Mouse (Mus musculus): Measurements from ENCODE around the gene Mael. TPM values are rescaled to one million over a fixed set of nuclear protein-coding genes. Genes with fewer than 3 reads are reported as not detected.

The Mael gene
- polyA plus RNA-seq, 1 experiment from 2014 or later = not detected

DNA sequence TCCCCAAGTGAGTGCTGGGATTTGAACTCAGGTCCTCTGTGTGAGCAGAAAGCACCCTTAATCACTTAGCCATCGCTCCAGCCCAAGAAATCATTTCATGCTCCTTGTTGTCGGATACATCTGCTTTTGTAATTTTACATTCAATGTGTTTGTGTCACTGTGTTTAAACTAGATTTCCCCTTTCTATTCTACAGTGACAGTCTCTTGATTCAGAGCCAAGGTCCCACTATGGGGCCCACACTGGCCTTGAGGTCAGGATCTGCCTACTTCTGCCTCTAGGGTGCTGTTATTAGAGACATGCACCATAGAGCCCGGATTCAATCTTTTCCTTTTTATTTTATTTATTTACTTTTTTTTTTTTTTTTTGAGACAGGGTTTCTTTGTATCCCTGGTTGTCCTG lies 65.6 kb downstream of the Mael start:
- no peaks in the 10 kb centered on the region for H3K9me3 ChIP-seq (ENCODE audit: low read length)
- ATAC-seq = no peak
- no peaks in the 10 kb centered on the region for H3K27me3 ChIP-seq (replicated peaks; ENCODE audit: insufficient read depth, low read length)
- H3K4me3 ChIP-seq (ENCODE audit: low read depth, low read length) = no peak overlapping the region
- H3K4me1 ChIP-seq (ENCODE audit: insufficient read depth, low read depth, low read length) = no peaks in the 10 kb centered on the region
- 63% methylated on average over 3 of the region's 3 CpGs for WGBS
- no peak for DNase-seq (ENCODE audit: low spot score)
- no peak overlapping the region for H3K27ac ChIP-seq (ENCODE audit: low read length)
- TF ChIP-seq EP300 (IDR thresholded peaks at IDR 0.05) (no peak), CTCF (IDR thresholded peaks at IDR 0.05) (no peak)
- H3K4me2 ChIP-seq (replicated peaks; ENCODE audit: low read depth, low read length) = no peak overlapping the region
- H3K9ac ChIP-seq (replicated peaks; ENCODE audit: low read depth) = no peak overlapping the region
- H3K36me3 ChIP-seq (ENCODE audit: insufficient read depth, low read length) = no peaks in the 10 kb centered on the region

DNA sequence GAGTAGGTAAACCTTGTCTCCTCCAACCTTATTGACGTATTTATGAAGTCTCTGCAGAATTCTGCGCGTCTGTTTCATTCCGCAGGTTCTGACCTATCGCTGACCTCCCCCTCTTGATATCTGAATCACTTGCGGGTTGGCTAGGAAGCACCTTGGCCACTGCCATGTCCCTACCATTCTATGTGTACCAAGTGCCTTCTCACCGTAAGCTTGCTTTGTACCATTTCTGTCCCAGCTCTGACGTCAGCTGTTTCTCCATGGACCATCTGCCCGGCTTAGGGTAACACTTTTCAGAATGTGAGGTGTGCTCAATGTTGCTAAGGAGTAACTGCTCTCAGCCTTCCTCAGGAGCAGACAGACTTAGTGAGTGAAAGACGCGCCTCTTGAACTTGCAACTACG lies 67.7 kb downstream of the Mael start:
- Histone ChIP-seq H3K4me2 (replicated peaks; ENCODE audit: low read depth, low read length) (no peak overlapping the region), H3K9me3 (ENCODE audit: low read length) (no peaks in the 10 kb centered on the region), H3K9ac (replicated peaks; ENCODE audit: low read depth) (no peak overlapping the region), H3K27ac (ENCODE audit: low read length) (no peak overlapping the region), H3K36me3 (ENCODE audit: insufficient read depth, low read length) (no peaks in the 10 kb centered on the region), H3K27me3 (replicated peaks; ENCODE audit: insufficient read depth, low read length) (no peaks in the 10 kb centered on the region), H3K4me3 (ENCODE audit: low read depth, low read length) (no peak overlapping the region), H3K4me1 (ENCODE audit: insufficient read depth, low read depth, low read length) (no peaks in the 10 kb centered on the region)
- no peak for TF ChIP-seq EP300 (IDR thresholded peaks at IDR 0.05)
- no peak for TF ChIP-seq CTCF (IDR thresholded peaks at IDR 0.05)
- WGBS = 86% methylated on average over 12 of the region's 12 CpGs
- no peak for ATAC-seq
- no peak for DNase-seq (ENCODE audit: low spot score)

DNA sequence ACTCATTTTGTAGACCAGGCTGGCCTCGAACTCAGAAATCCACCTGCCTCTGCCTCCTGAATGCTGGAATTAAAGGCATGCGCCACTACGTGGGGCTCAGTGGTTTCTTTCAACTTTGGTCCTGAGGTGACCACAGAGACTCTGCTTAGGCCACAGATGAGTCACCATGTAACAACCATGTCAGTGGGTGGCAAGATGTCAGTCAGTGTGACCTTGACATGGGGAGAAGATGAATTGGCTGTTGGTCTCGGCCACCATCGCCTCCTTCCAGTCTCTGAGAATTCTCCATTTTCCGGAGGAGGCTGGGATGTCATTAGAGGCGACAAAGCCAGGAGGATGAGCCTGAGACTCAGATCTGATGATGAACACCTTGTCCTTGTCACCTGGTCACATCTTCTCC lies 68.8 kb downstream of the Mael start:
- Histone ChIP-seq H3K36me3 (ENCODE audit: insufficient read depth, low read length) (no peaks in the 10 kb centered on the region), H3K27me3 (replicated peaks; ENCODE audit: insufficient read depth, low read length) (no peaks in the 10 kb centered on the region), H3K4me1 (ENCODE audit: insufficient read depth, low read depth, low read length) (no peaks in the 10 kb centered on the region), H3K4me2 (replicated peaks; ENCODE audit: low read depth, low read length) (no peak overlapping the region), H3K27ac (ENCODE audit: low read length) (no peak overlapping the region), H3K9ac (replicated peaks; ENCODE audit: low read depth) (no peak overlapping the region), H3K4me3 (ENCODE audit: low read depth, low read length) (no peak overlapping the region), H3K9me3 (ENCODE audit: low read length) (no peaks in the 10 kb centered on the region)
- WGBS = 84% methylated on average over 7 of the region's 7 CpGs
- DNase-seq (ENCODE audit: low spot score) = no peak
- TF ChIP-seq CTCF (IDR thresholded peaks at IDR 0.05) (no peak), EP300 (IDR thresholded peaks at IDR 0.05) (no peak)
- ATAC-seq = no peak

DNA sequence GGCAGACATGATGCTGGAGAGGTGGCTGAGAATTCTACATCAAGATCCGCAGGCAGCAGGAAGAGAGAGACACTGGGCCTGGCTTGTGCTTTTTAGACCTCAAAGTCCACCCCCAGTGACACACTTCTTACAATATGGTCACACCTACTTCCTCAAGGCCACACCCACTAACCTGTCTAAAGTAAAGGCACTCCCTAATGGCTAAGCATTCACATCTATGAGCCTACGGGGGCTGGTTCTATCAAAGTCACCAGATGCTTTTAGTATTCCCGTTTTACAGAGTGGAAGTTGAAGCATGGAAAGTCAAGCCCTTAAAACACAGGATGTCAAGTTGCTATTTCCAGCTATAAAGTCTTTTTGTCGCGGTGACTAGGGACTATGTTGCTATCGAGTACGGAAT lies 70.5 kb downstream of the Mael start:
- Histone ChIP-seq H3K9me3 (ENCODE audit: low read length) (no peaks in the 10 kb centered on the region), H3K27ac (ENCODE audit: low read length) (no peak overlapping the region), H3K9ac (replicated peaks; ENCODE audit: low read depth) (no peak overlapping the region), H3K4me2 (replicated peaks; ENCODE audit: low read depth, low read length) (no peak overlapping the region), H3K4me1 (ENCODE audit: insufficient read depth, low read depth, low read length) (no peaks in the 10 kb centered on the region), H3K27me3 (replicated peaks; ENCODE audit: insufficient read depth, low read length) (no peaks in the 10 kb centered on the region), H3K36me3 (ENCODE audit: insufficient read depth, low read length) (no peaks in the 10 kb centered on the region), H3K4me3 (ENCODE audit: low read depth, low read length) (no peak overlapping the region)
- WGBS = 89% methylated on average over 7 of the region's 7 CpGs
- no peak for ATAC-seq
- TF ChIP-seq EP300 (IDR thresholded peaks at IDR 0.05) = no peak
- no peak for TF ChIP-seq CTCF (IDR thresholded peaks at IDR 0.05)
- DNase-seq (ENCODE audit: low spot score) = no peak

DNA sequence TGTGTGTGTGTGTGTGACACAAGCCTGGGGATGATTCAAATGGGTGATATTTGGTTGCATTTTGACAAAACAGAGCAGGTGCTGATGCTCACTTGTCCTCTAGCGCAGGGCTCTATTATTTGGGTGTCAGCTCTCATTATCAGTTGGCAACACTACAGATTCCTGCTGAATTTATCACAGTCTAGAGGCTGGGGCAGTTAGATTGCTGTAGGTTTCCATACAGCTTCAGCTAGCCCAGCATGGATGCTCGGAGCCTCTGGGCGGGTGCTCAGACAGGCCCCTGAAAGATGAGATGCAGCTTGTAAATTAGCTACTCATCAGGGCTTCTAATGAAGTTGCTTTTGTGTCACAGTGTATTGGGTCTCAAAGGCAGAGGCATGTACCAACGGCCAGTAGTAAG lies 71.1 kb downstream of the Mael start:
- no peak overlapping the region for H3K27ac ChIP-seq (ENCODE audit: low read length)
- no peaks in the 10 kb centered on the region for H3K9me3 ChIP-seq (ENCODE audit: low read length)
- no peak for TF ChIP-seq CTCF (IDR thresholded peaks at IDR 0.05)
- TF ChIP-seq EP300 (IDR thresholded peaks at IDR 0.05) = no peak
- no peak overlapping the region for H3K4me2 ChIP-seq (replicated peaks; ENCODE audit: low read depth, low read length)
- H3K27me3 ChIP-seq (replicated peaks; ENCODE audit: insufficient read depth, low read length) = no peaks in the 10 kb centered on the region
- no peak overlapping the region for H3K4me3 ChIP-seq (ENCODE audit: low read depth, low read length)
- DNase-seq (ENCODE audit: low spot score) (no peak), ATAC-seq (no peak)
- no peak overlapping the region for H3K9ac ChIP-seq (replicated peaks; ENCODE audit: low read depth)
- WGBS = 85% methylated on average over 4 of the region's 4 CpGs
- no peaks in the 10 kb centered on the region for H3K4me1 ChIP-seq (ENCODE audit: insufficient read depth, low read depth, low read length)
- H3K36me3 ChIP-seq (ENCODE audit: insufficient read depth, low read length) = no peaks in the 10 kb centered on the region

DNA sequence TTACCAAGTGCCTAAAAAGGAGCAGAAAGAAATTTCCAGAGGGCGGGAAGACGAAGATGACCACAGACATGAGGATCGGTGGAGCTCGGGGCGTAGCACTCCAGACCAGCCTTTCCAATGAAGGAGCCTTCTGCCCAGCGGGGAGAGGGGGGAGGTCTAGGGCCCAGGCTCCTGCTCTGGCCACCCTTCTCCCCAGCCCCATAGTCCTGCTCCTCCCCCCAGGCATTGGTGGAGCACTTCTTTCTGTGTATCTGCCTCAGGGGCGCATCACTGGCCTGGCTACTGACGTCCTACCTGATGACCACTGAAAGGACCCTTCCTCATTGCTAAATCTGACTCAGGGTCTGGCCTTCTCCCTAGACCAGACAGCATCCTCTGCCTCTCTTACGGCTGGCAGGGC lies 73.4 kb downstream of the Mael start:
- Histone ChIP-seq H3K4me3 (ENCODE audit: low read depth, low read length) (no peak overlapping the region), H3K4me2 (replicated peaks; ENCODE audit: low read depth, low read length) (no peak overlapping the region), H3K9ac (replicated peaks; ENCODE audit: low read depth) (no peak overlapping the region), H3K27me3 (replicated peaks; ENCODE audit: insufficient read depth, low read length) (0 out of 2 replicates have a peak, but pooled peaks cover 2% of the 10 kb centered on the region), H3K4me1 (ENCODE audit: insufficient read depth, low read depth, low read length) (no peaks in the 10 kb centered on the region), H3K27ac (ENCODE audit: low read length) (no peak overlapping the region), H3K9me3 (ENCODE audit: low read length) (no peaks in the 10 kb centered on the region), H3K36me3 (ENCODE audit: insufficient read depth, low read length) (no peaks in the 10 kb centered on the region)
- TF ChIP-seq EP300 (IDR thresholded peaks at IDR 0.05) = no peak
- TF ChIP-seq CTCF (IDR thresholded peaks at IDR 0.05) = no peak
- ATAC-seq (no peak), DNase-seq (ENCODE audit: low spot score) (no peak)
- 93% methylated on average over 9 of the region's 9 CpGs for WGBS

DNA sequence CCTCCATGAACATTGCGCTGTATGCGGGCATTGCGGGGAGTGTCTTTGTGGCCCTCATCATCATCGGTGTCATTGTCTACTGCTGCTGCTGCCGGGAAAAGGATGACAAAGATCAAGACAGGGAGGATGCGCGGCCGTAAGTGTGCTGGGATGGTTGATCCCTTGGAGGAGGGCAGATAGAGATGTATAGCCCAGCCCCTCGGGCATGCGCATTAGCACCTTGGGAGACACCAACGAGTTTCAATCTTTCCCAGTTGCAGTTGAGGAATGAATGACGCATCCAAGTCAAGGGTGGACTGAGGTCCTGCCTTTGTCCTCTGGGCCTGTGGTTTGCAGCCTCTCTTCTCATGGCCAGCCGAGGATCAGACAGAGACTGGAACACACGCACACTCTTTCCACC lies 74.0 kb downstream of the Mael start:
- Histone ChIP-seq H3K27ac (ENCODE audit: low read length) (no peak overlapping the region), H3K36me3 (ENCODE audit: insufficient read depth, low read length) (no peaks in the 10 kb centered on the region), H3K4me1 (ENCODE audit: insufficient read depth, low read depth, low read length) (no peaks in the 10 kb centered on the region), H3K4me2 (replicated peaks; ENCODE audit: low read depth, low read length) (no peak overlapping the region), H3K9me3 (ENCODE audit: low read length) (no peaks in the 10 kb centered on the region), H3K4me3 (ENCODE audit: low read depth, low read length) (no peak overlapping the region), H3K27me3 (replicated peaks; ENCODE audit: insufficient read depth, low read length) (0 out of 2 replicates have a peak, but pooled peaks cover 3% of the 10 kb centered on the region), H3K9ac (replicated peaks; ENCODE audit: low read depth) (no peak overlapping the region)
- ATAC-seq (no peak), DNase-seq (ENCODE audit: low spot score) (no peak)
- 88% methylated on average over 14 of the region's 14 CpGs for WGBS
- TF ChIP-seq EP300 (IDR thresholded peaks at IDR 0.05) = no peak
- TF ChIP-seq CTCF (IDR thresholded peaks at IDR 0.05) = no peak
